Mouse (Mus musculus) intestine, embryonic 16.5 days (tissue): Measurements from ENCODE around the gene Hyal3. TPM values are rescaled to one million over a fixed set of nuclear protein-coding genes. Genes with fewer than 3 reads are reported as not detected.

ENCODE experiments used
- ATAC-seq: fragments of 200-750 bp; cut with Nextera tagmentation; 2 replicates; pipeline ENCODE4 v1.8.0; 2017; ENCODE audit warnings: moderate TSS enrichment, moderate library complexity
- H3K27ac ChIP-seq: fragments of 300-500 bp; sonication (generic); 2 replicates; pipeline ENCODE4 v1.5.1; 2014; ENCODE audit warnings: mild to moderate bottlenecking, low read length
- H3K27me3 ChIP-seq: fragments of 300-500 bp; sonication (generic); replicated peaks from 2 replicates; pipeline ENCODE4 v1.6.1; 2014; ENCODE audit warnings: low read length, control low read depth, mixed read lengths; ENCODE audit not compliant: control insufficient read depth, insufficient read depth
- H3K36me3 ChIP-seq: fragments of 300-500 bp; sonication (generic); 2 replicates; pipeline ENCODE4 v1.6.1; 2014; ENCODE audit warnings: low read length, control low read depth; ENCODE audit not compliant: control insufficient read depth, insufficient read depth
- H3K4me1 ChIP-seq: fragments of 300-500 bp; sonication (generic); 2 replicates; pipeline ENCODE4 v1.6.1; 2014; ENCODE audit warnings: low read length, control low read depth, mixed read lengths; ENCODE audit not compliant: control insufficient read depth, insufficient read depth
- H3K4me2 ChIP-seq: fragments of 300-500 bp; sonication (generic); 2 replicates; pipeline ENCODE4 v1.6.1; 2014; ENCODE audit warnings: low read depth, low read length, control low read depth
- H3K4me3 ChIP-seq: fragments of 300-500 bp; sonication (generic); 2 replicates; pipeline ENCODE4 v1.5.1; 2014; ENCODE audit warnings: mild to moderate bottlenecking, low read length
- H3K9ac ChIP-seq: fragments of 300-500 bp; sonication (generic); 2 replicates; pipeline ENCODE4 v1.6.1; 2014; ENCODE audit warnings: low read depth, low read length
- H3K9me3 ChIP-seq: fragments of 300-500 bp; sonication (generic); 2 replicates; pipeline ENCODE4 v1.6.1; 2016; ENCODE audit warnings: low read length, control low read depth; ENCODE audit not compliant: control insufficient read depth
- WGBS: fragments of 180-500 bp; shearing (Covaris S2); extraction: QIAGEN DNeasy Blood & Tissue Kit; methylation state at CpG from one replicate; pipeline ENCODE4 v1.1.7; 2014; 5-methylcytosine and 5-hydroxymethylcytosine counted together
- polyA plus RNA-seq: library from polyadenylated mRNA; unstranded; fragments of >200 nt; fragmentation: Nextera tagmentation; extraction: Ambion mirVana; gene quantifications from 2 replicates; pipeline ENCODE4 v1.2.1, GENCODE M21; 2015

Gene Hyal3
- polyA plus RNA-seq, 1 experiment from 2014 or later = 0.68 TPM

GRCm38 (mm10) chr9:107541474-107542351, 38.9 kb upstream of the Hyal3 start, which contains the start of the genes Cyb561d2 and Nprl2:
Gene Cyb561d2, minus strand, starts transcription at chr9:107542193.
Gene Nprl2, plus strand, starts transcription at chr9:107542226.
- H3K27me3 ChIP-seq = no peaks in the 10 kb centered on the region
- WGBS = under 1% methylated on average over 46 of the region's 46 CpGs
- peak; percentile 88 for ATAC-seq
- peaks cover 21% of the 10 kb centered on the region for H3K36me3 ChIP-seq
- H3K4me3 ChIP-seq = peak within 1 kb of the TSS; percentile 70
- H3K9me3 ChIP-seq = no peaks in the 10 kb centered on the region
- H3K4me2 ChIP-seq = peak within 1 kb of the TSS; percentile 70
- peak within 1 kb of the TSS; percentile 60 for H3K9ac ChIP-seq
- peaks cover 24% of the 10 kb centered on the region for H3K4me1 ChIP-seq
- H3K27ac ChIP-seq = peak within 1 kb of the TSS; percentile 58

- Histone ChIP-seq H3K4me2 (peak overlapping the region; percentile 70), H3K9ac (peak overlapping the region; percentile 60), H3K27me3 (no peaks in the 10 kb centered on the region), H3K4me3 (peak overlapping the region; percentile 70), H3K27ac (no peak overlapping the region), H3K4me1 (peaks cover 25% of the 10 kb centered on the region), H3K36me3 (peaks cover 21% of the 10 kb centered on the region), H3K9me3 (no peaks in the 10 kb centered on the region)
- under 1% methylated on average over 11 of the region's 11 CpGs for WGBS
- ATAC-seq = peak; percentile 16
Observed at GRCm38 (mm10) chr9:107542352-107542686, 38.3 kb upstream of the Hyal3 start.

- Histone ChIP-seq H3K4me3 (peak overlapping the region; percentile 70), H3K27me3 (no peaks in the 10 kb centered on the region), H3K4me2 (peak overlapping the region; percentile 70), H3K27ac (no peak overlapping the region), H3K9me3 (no peaks in the 10 kb centered on the region), H3K4me1 (peaks cover 28% of the 10 kb centered on the region), H3K36me3 (peaks cover 19% of the 10 kb centered on the region), H3K9ac (peak overlapping the region; percentile 60)
- 27% methylated on average over 8 of the region's 8 CpGs for WGBS
- ATAC-seq = no peak
Observed at GRCm38 (mm10) chr9:107542721-107543120, 37.9 kb upstream of the Hyal3 start.

GRCm38 (mm10) chr9:107543299-107543698, 37.3 kb upstream of the Hyal3 start:
- no peak overlapping the region for H3K27ac ChIP-seq
- peaks cover 17% of the 10 kb centered on the region for H3K36me3 ChIP-seq
- peaks cover 28% of the 10 kb centered on the region for H3K4me1 ChIP-seq
- no peaks in the 10 kb centered on the region for H3K27me3 ChIP-seq
- no peak overlapping the region for H3K9ac ChIP-seq
- 89% methylated on average over 11 of the region's 11 CpGs for WGBS
- 0 out of 2 replicates have a peak overlapping the region, but pooled peaks have one; percentile 70 for H3K4me2 ChIP-seq
- no peak overlapping the region for H3K4me3 ChIP-seq
- ATAC-seq = no peak
- no peaks in the 10 kb centered on the region for H3K9me3 ChIP-seq

GRCm38 (mm10) chr9:107544196-107544700, 36.4 kb upstream of the Hyal3 start:
- WGBS = 95% methylated on average over 17 of the region's 17 CpGs
- H3K36me3 ChIP-seq = peaks cover 9% of the 10 kb centered on the region
- no peak for ATAC-seq

GRCm38 (mm10) chr9:107544729-107545128, 35.9 kb upstream of the Hyal3 start:
- Histone ChIP-seq H3K9ac (no peak overlapping the region), H3K9me3 (no peaks in the 10 kb centered on the region), H3K27ac (no peak overlapping the region), H3K27me3 (no peaks in the 10 kb centered on the region), H3K36me3 (peaks cover 7% of the 10 kb centered on the region), H3K4me2 (no peak overlapping the region), H3K4me3 (no peak overlapping the region), H3K4me1 (peaks cover 28% of the 10 kb centered on the region)
- WGBS = 93% methylated on average over 12 of the region's 12 CpGs
- ATAC-seq = no peak

More at GRCm38 (mm10) chr9:107544196-107544700, 36.4 kb upstream of the Hyal3 start:
- Histone ChIP-seq H3K9me3 (no peaks in the 10 kb centered on the region), H3K4me3 (no peak overlapping the region), H3K27me3 (no peaks in the 10 kb centered on the region), H3K4me2 (no peak overlapping the region), H3K27ac (no peak overlapping the region), H3K9ac (no peak overlapping the region), H3K4me1 (peaks cover 28% of the 10 kb centered on the region)

GRCm38 (mm10) chr9:107545199-107545598, 35.4 kb upstream of the Hyal3 start:
- Histone ChIP-seq H3K27ac (no peak overlapping the region), H3K36me3 (peaks cover 3% of the 10 kb centered on the region; the same call in 1 of the 2 replicates), H3K4me1 (peaks cover 28% of the 10 kb centered on the region), H3K27me3 (no peaks in the 10 kb centered on the region), H3K4me3 (no peak overlapping the region), H3K4me2 (no peak overlapping the region), H3K9me3 (no peaks in the 10 kb centered on the region), H3K9ac (no peak overlapping the region)
- 88% methylated on average over 10 of the region's 10 CpGs for WGBS
- no peak for ATAC-seq

GRCm38 (mm10) chr9:107545602-107546001, 35.0 kb upstream of the Hyal3 start:
- peaks cover 3% of the 10 kb centered on the region; the same call in 1 of the 2 replicates for H3K36me3 ChIP-seq
- WGBS = 7% methylated on average over 3 of the region's 3 CpGs
- H3K4me3 ChIP-seq = no peak overlapping the region
- H3K9me3 ChIP-seq = no peaks in the 10 kb centered on the region
- no peak for ATAC-seq
- H3K4me1 ChIP-seq = peaks cover 30% of the 10 kb centered on the region
- no peak overlapping the region for H3K9ac ChIP-seq
- H3K4me2 ChIP-seq = no peak overlapping the region
- no peak overlapping the region for H3K27ac ChIP-seq
- H3K27me3 ChIP-seq = no peaks in the 10 kb centered on the region

- Histone ChIP-seq H3K4me1 (peaks cover 34% of the 10 kb centered on the region), H3K4me2 (peak within 1 kb of the TSS; percentile 50), H3K9ac (no peak within 1 kb of the TSS; the same call in 1 of the 2 replicates), H3K27me3 (no peaks in the 10 kb centered on the region), H3K27ac (no peak within 1 kb of the TSS), H3K4me3 (peak within 1 kb of the TSS; percentile 6), H3K36me3 (peaks cover 3% of the 10 kb centered on the region; the same call in 1 of the 2 replicates), H3K9me3 (no peaks in the 10 kb centered on the region)
- 2% methylated on average over 20 of the region's 20 CpGs for WGBS
- ATAC-seq = peak; percentile 53
Observed at GRCm38 (mm10) chr9:107547026-107547425, 33.6 kb upstream of the Hyal3 start, which contains the start of gene Zmynd10. Gene Zmynd10, plus strand, starts transcription at chr9:107547298.
